ENCODE assay signal across 8 mouse cellular contexts in the genomic region with DNA sequence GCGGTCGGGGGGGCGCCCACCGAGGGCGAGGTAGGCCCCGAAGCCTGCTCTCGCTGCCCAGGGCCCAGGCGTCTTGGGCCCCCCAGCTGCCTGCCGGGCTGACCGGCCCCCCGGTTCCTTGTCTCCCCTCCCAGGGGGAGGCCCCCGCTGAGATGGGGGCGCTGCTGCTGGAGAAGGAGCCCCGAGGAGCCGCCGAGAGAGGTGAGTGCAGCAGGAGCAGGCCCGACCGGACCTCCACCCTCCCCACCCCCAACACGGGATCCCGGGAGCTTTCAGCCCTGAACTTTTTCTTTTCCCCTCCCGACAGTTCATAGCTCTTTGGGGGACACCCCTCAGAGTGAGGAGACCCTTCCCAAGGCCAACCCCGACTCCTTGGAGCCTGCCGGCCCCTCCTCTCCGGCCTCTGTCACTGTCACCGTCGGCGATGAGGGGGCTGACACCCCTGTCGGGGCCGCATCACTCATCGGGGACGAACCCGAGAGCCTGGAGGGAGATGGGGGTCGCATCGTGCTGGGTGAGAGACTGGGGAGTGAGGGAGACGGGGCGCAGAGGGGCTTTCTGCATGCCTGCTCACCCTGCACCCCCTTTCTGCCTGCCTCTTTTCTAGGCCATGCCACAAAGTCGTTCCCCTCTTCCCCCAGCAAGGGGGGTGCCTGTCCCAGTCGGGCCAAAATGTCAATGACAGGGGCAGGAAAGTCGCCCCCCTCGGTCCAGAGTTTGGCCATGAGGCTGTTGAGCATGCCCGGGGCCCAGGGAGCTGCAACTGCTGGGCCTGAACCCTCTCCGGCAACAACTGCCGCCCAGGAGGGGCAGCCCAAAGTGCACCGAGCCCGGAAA. TPM values are rescaled to one million over a fixed set of nuclear protein-coding genes. Genes with fewer than 3 reads are reported as not detected.
A peak's percentile ranks its signal among the peaks of the same experiment; 100 is the strongest.
DNase-seq lines count a peak whose midpoint lies in the region; ATAC-seq and TF ChIP-seq lines count a peak whose summit lies in the region.

No protein-coding gene starts in this region.

- TF ChIP-seq CTCF in hindbrain, postnatal 0 days (IDR thresholded peaks at IDR 0.05; ENCODE audit: low read depth), result no peak

- H3K9me3 ChIP-seq in megakaryocyte, embryonic 14.5 days, result no peaks in the 10 kb centered on the region
- no peaks in the 10 kb centered on the region for H3K9me3 ChIP-seq in forebrain, embryonic 14.5 days (replicated peaks; ENCODE audit: control insufficient read depth, low read length)
- no peaks in the 10 kb centered on the region for H3K9me3 ChIP-seq in hindbrain, postnatal 0 days (ENCODE audit: low read length)
- H3K9me3 ChIP-seq in liver, embryonic 11.5 days (ENCODE audit: control insufficient read depth, low read length), result peaks cover 4% of the 10 kb centered on the region; the same call in 1 of the 2 replicates

- under 1% methylated on average over 41 of the region's 45 CpGs for WGBS in forebrain, embryonic 14.5 days
- WGBS in hindbrain, postnatal 0 days, result under 1% methylated on average over 38 of the region's 45 CpGs
- 0% methylated on average over 37 of the region's 45 CpGs for WGBS in liver, embryonic 11.5 days

- peaks cover 67% of the 10 kb centered on the region for H3K4me1 ChIP-seq in megakaryocyte, embryonic 14.5 days
- peaks cover 26% of the 10 kb centered on the region for H3K4me1 ChIP-seq in forebrain, embryonic 14.5 days (ENCODE audit: control insufficient read depth, insufficient read depth, low read length)
- peaks cover 15% of the 10 kb centered on the region; the same call in 1 of the 2 replicates for H3K4me1 ChIP-seq in hindbrain, postnatal 0 days (ENCODE audit: insufficient read depth, low read length)
- peaks cover 27% of the 10 kb centered on the region for H3K4me1 ChIP-seq in liver, embryonic 11.5 days (replicated peaks; ENCODE audit: control insufficient read depth, insufficient read depth, low read length)

- peak overlapping the region; percentile 99 for H3K4me3 ChIP-seq in megakaryocyte, embryonic 14.5 days (replicated peaks)
- H3K4me3 ChIP-seq in forebrain, embryonic 14.5 days (ENCODE audit: low read depth, low read length), result peak overlapping the region; percentile 82
- peak overlapping the region; percentile 88 for H3K4me3 ChIP-seq in hindbrain, postnatal 0 days (ENCODE audit: low read length)
- H3K4me3 ChIP-seq in liver, embryonic 11.5 days (ENCODE audit: low read depth, low read length), result peak overlapping the region; percentile 96

- ATAC-seq in megakaryocyte, adult 5-6 weeks (ENCODE audit: poor library complexity, severe bottlenecking), result no peak
- ATAC-seq in forebrain, embryonic 14.5 days, result no peak; the same call in 1 of the 2 replicates
- no peak for ATAC-seq in hindbrain, postnatal 0 days
- no peak for ATAC-seq in liver, embryonic 11.5 days (replicated peaks; ENCODE audit: low FRiP score)

- H3K4me2 ChIP-seq in forebrain, embryonic 14.5 days (ENCODE audit: low read length), result peak overlapping the region; percentile 96
- H3K4me2 ChIP-seq in hindbrain, postnatal 0 days (ENCODE audit: low read depth, low read length), result peak overlapping the region; percentile 94
- peak overlapping the region; percentile 97 for H3K4me2 ChIP-seq in liver, embryonic 11.5 days

- peak; percentile 23 for DNase-seq in brain, adult 2 months (ENCODE audit: low read depth, low spot score)
- peak; percentile 29 for DNase-seq in forebrain, embryonic 14.5 days (ENCODE audit: low spot score)
- peak; percentile 28 for DNase-seq in hindbrain, postnatal 0 days (ENCODE audit: low spot score)
- peak; percentile 75 for DNase-seq in liver, embryonic 11.5 days (ENCODE audit: low spot score)
- DNase-seq in natural killer cell, adult 2 months (ENCODE audit: low spot score in 2 of 2), result peak; percentile 36 to 40
- DNase-seq in thymus, postnatal 25 days, result peak; percentile 62

- H3K27me3 ChIP-seq in megakaryocyte, embryonic 14.5 days (replicated peaks), result no peaks in the 10 kb centered on the region
- H3K27me3 ChIP-seq in forebrain, embryonic 14.5 days (replicated peaks; ENCODE audit: control insufficient read depth, insufficient read depth, low read length), result no peaks in the 10 kb centered on the region
- no peaks in the 10 kb centered on the region for H3K27me3 ChIP-seq in hindbrain, postnatal 0 days (ENCODE audit: insufficient read depth, low read length)
- H3K27me3 ChIP-seq in liver, embryonic 11.5 days (replicated peaks; ENCODE audit: control insufficient read depth, insufficient read depth, low read length), result no peaks in the 10 kb centered on the region

- peak overlapping the region; percentile 97 for H3K27ac ChIP-seq in forebrain, embryonic 14.5 days (ENCODE audit: low read depth, low read length)
- H3K27ac ChIP-seq in hindbrain, postnatal 0 days, result peak overlapping the region; percentile 92
- peak overlapping the region; percentile 97 for H3K27ac ChIP-seq in liver, embryonic 11.5 days (ENCODE audit: low read depth, low read length)

- peaks cover 38% of the 10 kb centered on the region for H3K36me3 ChIP-seq in megakaryocyte, embryonic 14.5 days (replicated peaks; ENCODE audit: low read length)
- H3K36me3 ChIP-seq in forebrain, embryonic 14.5 days (ENCODE audit: control insufficient read depth, insufficient read depth, low read length), result peaks cover 39% of the 10 kb centered on the region
- H3K36me3 ChIP-seq in hindbrain, postnatal 0 days (ENCODE audit: insufficient read depth, low read length), result peaks cover 21% of the 10 kb centered on the region
- peaks cover 16% of the 10 kb centered on the region for H3K36me3 ChIP-seq in liver, embryonic 11.5 days (ENCODE audit: control insufficient read depth, insufficient read depth, low read length)

- peak overlapping the region; percentile 94 for H3K9ac ChIP-seq in forebrain, embryonic 14.5 days (ENCODE audit: low read length)
- peak overlapping the region; percentile 93 for H3K9ac ChIP-seq in hindbrain, postnatal 0 days (replicated peaks; ENCODE audit: low read length)
- H3K9ac ChIP-seq in liver, embryonic 11.5 days (ENCODE audit: low read depth, low read length), result peak overlapping the region; percentile 94

RNA-seq across cellular contexts. Expression of a gene that starts 1.0 kb away (rescaled TPM):
- polyA plus RNA-seq in megakaryocyte, embryonic 14.5 days (2012; ENCODE audit: insufficient read depth, low replicate concordance), result 356 and 543 TPM in 2 replicates
- 66.5 and 68.9 TPM in 2 replicates for total RNA-seq in megakaryocyte, adult 5-6 weeks (2015)
- total RNA-seq in megakaryocyte, adult 5-6 weeks (2017), result 75.4 and 75.7 TPM in 2 replicates
- 62.5 and 76.9 TPM in 2 replicates for polyA plus RNA-seq in forebrain, embryonic 14.5 days (2014; fragmentation: Nextera tagmentation; extraction: Ambion mirVana)
- total RNA-seq in hindbrain, postnatal 0 days (2014; rRNA removed), result 309 and 317 TPM in 2 replicates
- polyA plus RNA-seq in hindbrain, postnatal 0 days (2015; fragmentation: Nextera tagmentation; extraction: Ambion mirVana), result 57.4 and 57.6 TPM in 2 replicates
- 43.6 and 50.9 TPM in 2 replicates for polyA plus RNA-seq in liver, embryonic 11.5 days (2014; fragmentation: Nextera tagmentation; extraction: Ambion mirVana)

RNA-seq across cellular contexts. Expression of a gene that starts 1.2 kb away (rescaled TPM):
- polyA plus RNA-seq in megakaryocyte, embryonic 14.5 days (2012; ENCODE audit: insufficient read depth, low replicate concordance), result 3.0 and 6.0 TPM in 2 replicates
- 1.0 and 1.3 TPM in 2 replicates for total RNA-seq in megakaryocyte, adult 5-6 weeks (2015)
- total RNA-seq in megakaryocyte, adult 5-6 weeks (2017), result 0.22 TPM in 1 of 2 replicates, not detected in the other
- 1.3 and 1.4 TPM in 2 replicates for polyA plus RNA-seq in forebrain, embryonic 14.5 days (2014; fragmentation: Nextera tagmentation; extraction: Ambion mirVana)
- 5.4 and 7.8 TPM in 2 replicates for total RNA-seq in hindbrain, postnatal 0 days (2014; rRNA removed)
- 5.5 and 6.0 TPM in 2 replicates for polyA plus RNA-seq in hindbrain, postnatal 0 days (2015; fragmentation: Nextera tagmentation; extraction: Ambion mirVana)
- 8.1 and 9.0 TPM in 2 replicates for polyA plus RNA-seq in liver, embryonic 11.5 days (2014; fragmentation: Nextera tagmentation; extraction: Ambion mirVana)

RNA-seq across cellular contexts. Expression of a gene that starts 15.0 kb away (rescaled TPM):
- not detected in 2 replicates for polyA plus RNA-seq in megakaryocyte, embryonic 14.5 days (2012; ENCODE audit: insufficient read depth, low replicate concordance)
- 0.33 TPM in 1 of 2 replicates, not detected in the other for total RNA-seq in megakaryocyte, adult 5-6 weeks (2015)
- 0.12 TPM in 1 of 2 replicates, not detected in the other for total RNA-seq in megakaryocyte, adult 5-6 weeks (2017)
- polyA plus RNA-seq in forebrain, embryonic 14.5 days (2014; fragmentation: Nextera tagmentation; extraction: Ambion mirVana), result not detected in 2 replicates
- 0.22 TPM in 1 of 2 replicates, not detected in the other for total RNA-seq in hindbrain, postnatal 0 days (2014; rRNA removed)
- 0.18 and 0.25 TPM in 2 replicates for polyA plus RNA-seq in hindbrain, postnatal 0 days (2015; fragmentation: Nextera tagmentation; extraction: Ambion mirVana)
- polyA plus RNA-seq in liver, embryonic 11.5 days (2014; fragmentation: Nextera tagmentation; extraction: Ambion mirVana), result 0.97 and 1.3 TPM in 2 replicates

RNA-seq across cellular contexts. Expression of a gene that starts 17.4 kb away (rescaled TPM):
- not detected in 2 replicates for polyA plus RNA-seq in megakaryocyte, embryonic 14.5 days (2012; ENCODE audit: insufficient read depth, low replicate concordance)
- total RNA-seq in megakaryocyte, adult 5-6 weeks (2015), result not detected in 2 replicates
- 0.41 TPM in 1 of 2 replicates, not detected in the other for total RNA-seq in megakaryocyte, adult 5-6 weeks (2017)
- 0.28 TPM in 1 of 2 replicates, not detected in the other for polyA plus RNA-seq in forebrain, embryonic 14.5 days (2014; fragmentation: Nextera tagmentation; extraction: Ambion mirVana)
- total RNA-seq in hindbrain, postnatal 0 days (2014; rRNA removed), result not detected in 2 replicates
- polyA plus RNA-seq in hindbrain, postnatal 0 days (2015; fragmentation: Nextera tagmentation; extraction: Ambion mirVana), result not detected in 2 replicates
- polyA plus RNA-seq in liver, embryonic 11.5 days (2014; fragmentation: Nextera tagmentation; extraction: Ambion mirVana), result 0.09 TPM in 1 of 2 replicates, not detected in the other

RNA-seq across cellular contexts. Expression of a gene that starts 20.0 kb away (rescaled TPM):
- polyA plus RNA-seq in megakaryocyte, embryonic 14.5 days (2012; ENCODE audit: insufficient read depth, low replicate concordance), result 6.7 and 15.4 TPM in 2 replicates
- total RNA-seq in megakaryocyte, adult 5-6 weeks (2015), result 0.78 and 1.1 TPM in 2 replicates
- 0.98 and 1.0 TPM in 2 replicates for total RNA-seq in megakaryocyte, adult 5-6 weeks (2017)
- 3.5 and 3.8 TPM in 2 replicates for polyA plus RNA-seq in forebrain, embryonic 14.5 days (2014; fragmentation: Nextera tagmentation; extraction: Ambion mirVana)
- total RNA-seq in hindbrain, postnatal 0 days (2014; rRNA removed), result 20.7 and 31.1 TPM in 2 replicates
- polyA plus RNA-seq in hindbrain, postnatal 0 days (2015; fragmentation: Nextera tagmentation; extraction: Ambion mirVana), result 5.1 and 6.5 TPM in 2 replicates
- 0.45 and 0.86 TPM in 2 replicates for polyA plus RNA-seq in liver, embryonic 11.5 days (2014; fragmentation: Nextera tagmentation; extraction: Ambion mirVana)

Comparison
In these comparisons a context has a peak if more than half of its experiments do, and no peak if none do; other contexts are left out.
1. DNase-seq: peak in every context shown above with its lines; median percentile 75 in liver, embryonic 11.5 days; 62 in thymus, postnatal 25 days; 38 in natural killer cell, adult 2 months; 29 in forebrain, embryonic 14.5 days; 28 in hindbrain, postnatal 0 days; 23 in brain, adult 2 months.